Mouse (Mus musculus): ENCODE data around the gene Tenm4. TPM values are rescaled to one million over a fixed set of nuclear protein-coding genes. Genes with fewer than 3 reads are reported as not detected.

The Tenm4 gene
- polyA plus RNA-seq, 1 experiment = 0.79 TPM

DNA sequence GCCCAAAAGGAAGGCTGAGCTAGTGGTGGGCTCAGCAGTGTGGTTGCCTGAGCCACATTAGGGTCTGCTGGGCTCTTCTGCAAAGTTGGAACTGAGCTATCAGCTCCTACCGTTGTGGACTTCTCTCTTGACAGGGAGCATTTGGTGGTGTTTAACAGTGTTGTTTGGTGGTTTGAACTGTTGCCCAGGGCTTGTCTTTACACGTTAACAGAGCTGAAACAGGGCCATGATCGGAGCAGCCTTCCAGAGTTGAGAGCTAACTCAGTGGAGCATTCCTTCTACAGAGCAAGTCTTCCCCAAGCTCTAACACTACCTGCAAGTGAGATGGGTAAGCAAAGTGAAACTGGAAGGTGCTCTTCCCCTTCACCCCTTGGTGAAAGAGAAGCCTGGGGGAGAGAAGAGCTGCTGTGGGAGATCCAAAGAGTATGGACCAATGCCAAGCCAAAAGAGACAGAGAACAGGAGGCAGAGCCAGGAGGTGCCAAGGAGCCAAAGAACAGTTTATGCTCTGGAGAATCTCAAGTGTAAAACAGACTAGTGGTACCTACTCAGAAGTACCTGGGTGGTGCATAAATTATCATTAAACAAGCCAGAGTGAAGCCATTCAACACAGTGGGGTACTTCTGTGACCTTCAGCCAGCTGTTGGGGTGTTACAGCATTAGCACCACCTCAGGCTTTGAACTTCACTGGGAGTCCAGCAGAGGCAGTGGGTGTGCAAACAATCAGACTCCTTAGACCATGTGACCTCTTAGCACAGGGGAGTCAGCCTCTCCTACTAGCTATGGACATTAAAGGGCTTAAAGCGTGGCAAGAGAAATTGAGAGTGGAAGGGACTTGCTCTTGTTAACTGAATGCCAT lies 71.5 kb downstream of the Tenm4 start:
- 67% methylated on average over 4 of the region's 4 CpGs for WGBS
- no peak overlapping the region for H3K27ac ChIP-seq (ENCODE audit: insufficient read depth, low read depth, low read length)

DNA sequence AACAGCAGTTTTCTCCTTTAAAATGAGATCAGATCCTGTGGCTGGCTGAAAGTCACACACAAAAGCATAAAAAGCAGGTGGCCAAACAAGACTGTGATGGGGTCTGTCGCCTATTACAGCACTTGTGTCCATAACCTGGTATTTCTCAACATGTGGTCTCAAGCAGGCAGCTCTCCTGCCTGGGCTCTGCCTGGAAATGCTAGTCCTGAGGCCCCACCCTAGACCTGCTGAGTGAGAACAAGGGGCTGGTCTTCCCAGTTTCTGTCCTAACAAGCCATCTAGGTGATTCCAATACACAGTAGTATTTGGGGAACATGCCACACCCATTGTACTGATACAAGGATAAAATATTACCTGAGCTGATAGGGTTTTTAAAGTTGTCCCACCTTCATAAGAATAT lies 73.8 kb downstream of the Tenm4 start:
- no peaks in the 10 kb centered on the region for H3K27me3 ChIP-seq (ENCODE audit: control insufficient read depth, insufficient read depth, low read length)
- WGBS = 55% methylated on average over 1 of the region's 1 CpGs
- TF ChIP-seq POLR2A (IDR thresholded peaks at IDR 0.05; ENCODE audit: low read depth, low read length) (no peak), CTCF (IDR thresholded peaks at IDR 0.05; ENCODE audit: extremely low read depth, insufficient read length, insufficient replicate concordance, low read depth, low read length) (no peak)
- no peaks in the 10 kb centered on the region for H3K36me3 ChIP-seq (ENCODE audit: control insufficient read depth, insufficient read depth, low read length)
- no peak overlapping the region for H3K27ac ChIP-seq (ENCODE audit: insufficient read depth, low read depth, low read length)
- no peaks in the 10 kb centered on the region for H3K4me1 ChIP-seq (ENCODE audit: control insufficient read depth, insufficient read depth, insufficient read length, low read length)
- H3K4me3 ChIP-seq (ENCODE audit: low read depth, low read length) = no peak overlapping the region

More for the DNA sequence above, 71.5 kb downstream of the Tenm4 start:
- no peaks in the 10 kb centered on the region for H3K27me3 ChIP-seq (ENCODE audit: control insufficient read depth, insufficient read depth, low read length)
- no peaks in the 10 kb centered on the region for H3K36me3 ChIP-seq (ENCODE audit: control insufficient read depth, insufficient read depth, low read length)
- no peak overlapping the region for H3K4me3 ChIP-seq (ENCODE audit: low read depth, low read length)
- TF ChIP-seq POLR2A (IDR thresholded peaks at IDR 0.05; ENCODE audit: low read depth, low read length) (no peak), CTCF (IDR thresholded peaks at IDR 0.05; ENCODE audit: extremely low read depth, insufficient read length, insufficient replicate concordance, low read depth, low read length) (no peak)
- H3K4me1 ChIP-seq (ENCODE audit: control insufficient read depth, insufficient read depth, insufficient read length, low read length) = no peaks in the 10 kb centered on the region

GRCm38 (mm10) chr7:96259630-96260029 lies 88.6 kb downstream of the Tenm4 start:
- Histone ChIP-seq H3K27ac (ENCODE audit: insufficient read depth, low read depth, low read length) (no peak overlapping the region), H3K36me3 (ENCODE audit: control insufficient read depth, insufficient read depth, low read length) (no peaks in the 10 kb centered on the region), H3K4me1 (ENCODE audit: control insufficient read depth, insufficient read depth, insufficient read length, low read length) (no peaks in the 10 kb centered on the region), H3K27me3 (ENCODE audit: control insufficient read depth, insufficient read depth, low read length) (no peaks in the 10 kb centered on the region), H3K4me3 (ENCODE audit: low read depth, low read length) (no peak overlapping the region)
- no peak for TF ChIP-seq CTCF (IDR thresholded peaks at IDR 0.05; ENCODE audit: extremely low read depth, insufficient read length, insufficient replicate concordance, low read depth, low read length)
- no peak for TF ChIP-seq POLR2A (IDR thresholded peaks at IDR 0.05; ENCODE audit: low read depth, low read length)
- WGBS = 82% methylated on average over 6 of the region's 6 CpGs

DNA sequence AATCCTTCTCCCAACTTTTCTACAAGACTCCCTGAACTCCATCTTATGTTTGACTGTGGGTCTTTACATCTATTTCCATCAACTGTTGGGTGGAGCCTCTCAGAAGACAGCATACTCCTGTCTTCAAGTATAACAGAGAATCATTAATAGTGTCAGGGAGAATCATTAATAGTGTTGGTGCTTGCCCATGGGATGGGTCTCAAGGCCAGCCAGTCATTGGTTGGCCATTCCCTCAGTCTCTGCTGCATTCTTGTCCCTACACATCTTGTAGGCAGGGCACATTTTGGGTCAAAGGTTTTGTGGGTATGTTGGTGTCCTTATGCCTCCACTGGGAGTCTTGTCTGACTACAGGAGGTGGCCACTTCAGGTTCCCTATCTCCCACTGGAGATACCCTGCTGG lies 91.1 kb downstream of the Tenm4 start:
- TF ChIP-seq CTCF (IDR thresholded peaks at IDR 0.05; ENCODE audit: extremely low read depth, insufficient read length, insufficient replicate concordance, low read depth, low read length) (no peak), POLR2A (IDR thresholded peaks at IDR 0.05; ENCODE audit: low read depth, low read length) (no peak)
- Histone ChIP-seq H3K27ac (ENCODE audit: insufficient read depth, low read depth, low read length) (no peak overlapping the region), H3K4me3 (ENCODE audit: low read depth, low read length) (no peak overlapping the region), H3K27me3 (ENCODE audit: control insufficient read depth, insufficient read depth, low read length) (no peaks in the 10 kb centered on the region), H3K36me3 (ENCODE audit: control insufficient read depth, insufficient read depth, low read length) (no peaks in the 10 kb centered on the region), H3K4me1 (ENCODE audit: control insufficient read depth, insufficient read depth, insufficient read length, low read length) (no peaks in the 10 kb centered on the region)

- TF ChIP-seq POLR2A (IDR thresholded peaks at IDR 0.05; ENCODE audit: low read depth, low read length) (no peak), CTCF (IDR thresholded peaks at IDR 0.05; ENCODE audit: extremely low read depth, insufficient read length, insufficient replicate concordance, low read depth, low read length) (no peak)
- WGBS = 77% methylated on average over 1 of the region's 1 CpGs
- Histone ChIP-seq H3K27ac (ENCODE audit: insufficient read depth, low read depth, low read length) (no peak overlapping the region), H3K27me3 (ENCODE audit: control insufficient read depth, insufficient read depth, low read length) (no peaks in the 10 kb centered on the region), H3K4me3 (ENCODE audit: low read depth, low read length) (no peak overlapping the region), H3K4me1 (ENCODE audit: control insufficient read depth, insufficient read depth, insufficient read length, low read length) (no peaks in the 10 kb centered on the region), H3K36me3 (ENCODE audit: control insufficient read depth, insufficient read depth, low read length) (no peaks in the 10 kb centered on the region)
Measured at GRCm38 (mm10) chr7:96265941-96266340, 94.9 kb downstream of the Tenm4 start.

DNA sequence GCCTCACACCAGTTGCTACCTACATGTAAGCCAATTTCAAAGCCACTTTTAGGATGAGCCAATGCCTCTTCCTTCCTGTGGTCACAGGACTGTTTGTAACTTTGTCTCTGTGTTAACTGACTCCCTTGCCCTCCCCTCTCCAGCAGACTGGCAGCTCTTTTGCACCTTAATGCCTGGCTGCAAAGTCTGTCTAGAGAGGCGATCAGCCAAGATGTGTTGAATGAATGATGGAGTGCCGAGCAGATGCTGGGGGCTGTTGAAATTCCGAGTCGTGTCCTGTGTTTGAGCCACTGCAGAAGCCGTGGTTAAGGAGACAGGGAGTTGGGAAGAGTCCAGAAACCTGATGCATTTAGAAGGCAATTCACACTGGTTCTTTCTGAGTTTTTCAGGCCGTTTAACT lies 96.2 kb downstream of the Tenm4 start:
- Histone ChIP-seq H3K27ac (ENCODE audit: insufficient read depth, low read depth, low read length) (no peak overlapping the region), H3K4me1 (ENCODE audit: control insufficient read depth, insufficient read depth, insufficient read length, low read length) (no peaks in the 10 kb centered on the region), H3K36me3 (ENCODE audit: control insufficient read depth, insufficient read depth, low read length) (no peaks in the 10 kb centered on the region), H3K27me3 (ENCODE audit: control insufficient read depth, insufficient read depth, low read length) (no peaks in the 10 kb centered on the region), H3K4me3 (ENCODE audit: low read depth, low read length) (no peak overlapping the region)
- whole genome bisulfite sequencing = 62% methylated on average over 6 of the region's 6 CpGs
- TF ChIP-seq POLR2A (IDR thresholded peaks at IDR 0.05; ENCODE audit: low read depth, low read length) (no peak), CTCF (IDR thresholded peaks at IDR 0.05; ENCODE audit: extremely low read depth, insufficient read length, insufficient replicate concordance, low read depth, low read length) (no peak)

DNA sequence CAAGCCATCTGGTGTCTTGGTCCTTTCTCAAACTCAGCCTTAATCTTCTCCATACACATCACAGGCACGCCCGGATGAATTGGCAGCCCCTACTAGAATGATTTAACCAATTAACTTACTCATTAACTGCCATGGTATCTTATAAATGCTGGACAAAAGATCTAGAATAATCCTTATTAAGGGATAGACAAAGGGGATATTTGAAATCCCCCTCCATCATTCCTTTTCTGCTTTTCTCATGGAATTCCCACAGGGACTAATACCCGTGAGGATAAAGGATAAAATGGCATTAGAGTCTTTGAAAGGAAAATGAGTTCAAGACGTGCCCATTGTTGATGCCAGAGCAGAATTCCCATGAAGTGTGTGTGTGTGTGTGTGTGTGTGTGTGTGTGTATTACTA lies 99.6 kb downstream of the Tenm4 start:
- H3K4me1 ChIP-seq (ENCODE audit: control insufficient read depth, insufficient read depth, insufficient read length, low read length) = no peaks in the 10 kb centered on the region
- no peak for TF ChIP-seq POLR2A (IDR thresholded peaks at IDR 0.05; ENCODE audit: low read depth, low read length)
- TF ChIP-seq CTCF (IDR thresholded peaks at IDR 0.05; ENCODE audit: extremely low read depth, insufficient read length, insufficient replicate concordance, low read depth, low read length) = no peak
- H3K27me3 ChIP-seq (ENCODE audit: control insufficient read depth, insufficient read depth, low read length) = no peaks in the 10 kb centered on the region
- no peak overlapping the region for H3K4me3 ChIP-seq (ENCODE audit: low read depth, low read length)
- no peaks in the 10 kb centered on the region for H3K36me3 ChIP-seq (ENCODE audit: control insufficient read depth, insufficient read depth, low read length)
- WGBS = 77% methylated on average over 4 of the region's 4 CpGs
- H3K27ac ChIP-seq (ENCODE audit: insufficient read depth, low read depth, low read length) = no peak overlapping the region
